Mouse (Mus musculus) small intestine, adult 2 months (tissue): ENCODE results near the gene Npy5r.

Experiments used
- CTCF ChIP-seq: fragments of 200-500 bp; IDR thresholded peaks from 2 replicates; pipeline ENCODE4 v1.5.1; 2012; ENCODE audit warnings: low read depth, mild to moderate bottlenecking, control low read depth, inconsistent platforms, low read length, moderate library complexity, mixed read lengths; ENCODE audit not compliant: insufficient replicate concordance, insufficient read length; ENCODE audit errors: extremely low read depth
- POLR2A ChIP-seq: fragments of 200-500 bp; IDR thresholded peaks from 2 replicates; pipeline ENCODE4 v1.6.1; 2012; ENCODE audit warnings: low read depth, mild to moderate bottlenecking, control low read depth, inconsistent platforms, low read length, moderate library complexity

GRCm38 (mm10) chr8:66690402-66690801, 2.5 kb upstream of the Npy5r start:
- no peak for TF ChIP-seq CTCF
- TF ChIP-seq POLR2A, result no peak
